Mouse (Mus musculus) cerebellum, adult 9-10 months (tissue): ENCODE data around the gene Tial1.

Experiments
- DNase-seq: peaks from one replicate; pipeline ENCODE4 v3.0.0; 2022

Gene Tial1

GRCm38 (mm10) chr7:128461285-128462215, at the start of gene Tial1:
Tial1 (minus strand) TSS chr7:128461717.
- DNase-seq, result peak; percentile 99

- no peak for DNase-seq
These were observed 42.6 kb upstream of the Tial1 start for GRCm38 (mm10) chr7:128504091-128504490.

GRCm38 (mm10) chr7:128499801-128500200, 38.3 kb upstream of the Tial1 start:
- DNase-seq, result no peak

- no peak for DNase-seq
These were observed 33.0 kb upstream of the Tial1 start for GRCm38 (mm10) chr7:128494546-128494945.

- DNase-seq, result no peak
These were observed 27.5 kb upstream of the Tial1 start for GRCm38 (mm10) chr7:128488986-128489385.

- peak; percentile 91 for DNase-seq
These were observed 12.8 kb upstream of the Tial1 start for GRCm38 (mm10) chr7:128474322-128474721.

- DNase-seq, result peak; percentile 54
These were observed 889 bp upstream of the Tial1 start for GRCm38 (mm10) chr7:128462406-128462805.

GRCm38 (mm10) chr7:128460865-128461228, 670 bp downstream of the Tial1 start:
- no peak for DNase-seq

GRCm38 (mm10) chr7:128460131-128460864, 1.2 kb downstream of the Tial1 start:
- peak; percentile 53 for DNase-seq

- peak; percentile 42 for DNase-seq
These were observed 1.8 kb downstream of the Tial1 start for GRCm38 (mm10) chr7:128459791-128460130.

GRCm38 (mm10) chr7:128458011-128458410, 3.5 kb downstream of the Tial1 start:
- no peak for DNase-seq

- DNase-seq, result no peak
These were observed 8.8 kb downstream of the Tial1 start for GRCm38 (mm10) chr7:128452731-128453130.

GRCm38 (mm10) chr7:128440584-128440983, 20.9 kb downstream of the Tial1 start:
- DNase-seq, result no peak

- DNase-seq, result no peak
These were observed 22.3 kb downstream of the Tial1 start for GRCm38 (mm10) chr7:128439251-128439650.

GRCm38 (mm10) chr7:128438131-128438530, 23.4 kb downstream of the Tial1 start:
- DNase-seq, result no peak

GRCm38 (mm10) chr7:128433213-128433612, 28.3 kb downstream of the Tial1 start:
- DNase-seq, result no peak

- DNase-seq, result no peak
These were observed 28.9 kb downstream of the Tial1 start for GRCm38 (mm10) chr7:128432574-128432973.

GRCm38 (mm10) chr7:128422491-128422890, 39.0 kb downstream of the Tial1 start:
- DNase-seq, result no peak

GRCm38 (mm10) chr7:128421701-128422100, 39.8 kb downstream of the Tial1 start:
- no peak for DNase-seq

GRCm38 (mm10) chr7:128419690-128420089, 41.8 kb downstream of the Tial1 start:
- no peak for DNase-seq

- DNase-seq, result no peak
These were observed 43.4 kb downstream of the Tial1 start, which contains the start of gene Rgs10 for GRCm38 (mm10) chr7:128417930-128418779. Rgs10 (minus strand) TSS chr7:128418758.

GRCm38 (mm10) chr7:128417226-128417929, 44.1 kb downstream of the Tial1 start:
- DNase-seq, result no peak
